Mouse (Mus musculus) embryonic facial prominence, embryonic 13.5 days (tissue): Measurements from ENCODE around the gene Msh5. TPM values are rescaled to one million over a fixed set of nuclear protein-coding genes. Genes with fewer than 3 reads are reported as not detected.

ENCODE experiments used
- ATAC-seq: fragments of 200-750 bp; cut with Nextera tagmentation; 2 replicates; pipeline ENCODE4 v1.8.0; 2017; ENCODE audit warnings: low read depth; ENCODE audit not compliant: insufficient number of reproducible peaks, insufficient read depth, low FRiP score, low TSS enrichment
- H3K27ac ChIP-seq: fragments of 300-500 bp; sonication (generic); 2 replicates; pipeline ENCODE4 v1.5.1; 2015; ENCODE audit warnings: moderate library complexity, mild to moderate bottlenecking, inconsistent platforms
- H3K27me3 ChIP-seq: fragments of 300-500 bp; sonication (generic); 2 replicates; pipeline ENCODE4 v1.6.1; 2015; ENCODE audit warnings: mild to moderate bottlenecking, inconsistent platforms
- H3K36me3 ChIP-seq: fragments of 300-500 bp; sonication (generic); 2 replicates; pipeline ENCODE4 v1.6.1; 2015; ENCODE audit warnings: mild to moderate bottlenecking, inconsistent platforms
- H3K4me1 ChIP-seq: fragments of 300-500 bp; sonication (generic); 2 replicates; pipeline ENCODE4 v1.6.1; 2015; ENCODE audit warnings: inconsistent platforms
- H3K4me2 ChIP-seq: fragments of 300-500 bp; sonication (generic); 2 replicates; pipeline ENCODE4 v1.6.1; 2015; ENCODE audit warnings: moderate library complexity, mild to moderate bottlenecking, inconsistent platforms
- H3K4me3 ChIP-seq: fragments of 300-500 bp; sonication (generic); 2 replicates; pipeline ENCODE4 v1.5.1; 2015; ENCODE audit warnings: mild to moderate bottlenecking, inconsistent platforms
- H3K9ac ChIP-seq: fragments of 300-500 bp; sonication (generic); 2 replicates; pipeline ENCODE4 v1.6.1; 2015; ENCODE audit warnings: mild to moderate bottlenecking, inconsistent platforms
- H3K9me3 ChIP-seq: fragments of 300-500 bp; sonication (generic); 2 replicates; pipeline ENCODE4 v1.6.1; 2016; ENCODE audit warnings: inconsistent platforms
- WGBS: fragments of 180-500 bp; shearing (Covaris S2); methylation state at CpG from one replicate; pipeline ENCODE4 v1.1.7; 2015; ENCODE audit warnings: mixed read lengths; 5-methylcytosine and 5-hydroxymethylcytosine counted together
- polyA plus RNA-seq: library from polyadenylated mRNA; unstranded; fragments of >200 nt; fragmentation: Nextera tagmentation; extraction: Ambion mirVana; gene quantifications from 2 replicates; pipeline ENCODE4 v1.2.1, GENCODE M21; 2015

The Msh5 gene
- polyA plus RNA-seq, 1 experiment from 2014 or later = 3.5 TPM

- 78% methylated on average over 12 of the region's 12 CpGs for WGBS
- H3K9ac ChIP-seq = peak overlapping the region; percentile 89
- peak overlapping the region; percentile 67 for H3K4me3 ChIP-seq
These were observed 5.8 kb upstream of the Msh5 start for GRCm38 (mm10) chr17:35052271-35052798.

GRCm38 (mm10) chr17:35051156-35052086 lies 4.9 kb upstream of the Msh5 start:
- 0 out of 2 replicates have a peak, but pooled peaks have one; percentile 9 for ATAC-seq
- no peaks in the 10 kb centered on the region for H3K27me3 ChIP-seq
- H3K36me3 ChIP-seq = peaks cover 41% of the 10 kb centered on the region
- peaks cover 47% of the 10 kb centered on the region for H3K4me1 ChIP-seq
- peak overlapping the region; percentile 99 for H3K27ac ChIP-seq
- peak overlapping the region; percentile 92 for H3K4me2 ChIP-seq
- WGBS = 2% methylated on average over 21 of the region's 21 CpGs
- peak overlapping the region; percentile 67 for H3K4me3 ChIP-seq
- H3K9ac ChIP-seq = peak overlapping the region; percentile 89
- H3K9me3 ChIP-seq = no peaks in the 10 kb centered on the region

More at GRCm38 (mm10) chr17:35052271-35052798, 5.8 kb upstream of the Msh5 start:
- Histone ChIP-seq H3K9me3 (no peaks in the 10 kb centered on the region), H3K4me1 (peaks cover 41% of the 10 kb centered on the region), H3K4me2 (peak overlapping the region; percentile 92), H3K27me3 (no peaks in the 10 kb centered on the region), H3K27ac (peak overlapping the region; percentile 99), H3K36me3 (peaks cover 48% of the 10 kb centered on the region)
- ATAC-seq = no peak

GRCm38 (mm10) chr17:35050126-35050750 lies 3.7 kb upstream of the Msh5 start:
- Histone ChIP-seq H3K4me1 (peaks cover 57% of the 10 kb centered on the region), H3K27ac (peak overlapping the region; percentile 99), H3K36me3 (peaks cover 29% of the 10 kb centered on the region), H3K27me3 (no peaks in the 10 kb centered on the region), H3K9me3 (no peaks in the 10 kb centered on the region), H3K4me2 (peak overlapping the region; percentile 92), H3K4me3 (peak overlapping the region; percentile 67), H3K9ac (peak overlapping the region; percentile 89)
- ATAC-seq = no peak
- WGBS = 0% methylated on average over 27 of the region's 27 CpGs

GRCm38 (mm10) chr17:35049561-35050016 lies 3.0 kb upstream of the Msh5 start, which contains the start of gene Clic1:
Clic1 (plus strand) TSS chr17:35049966.
- WGBS = 3% methylated on average over 11 of the region's 11 CpGs
- Histone ChIP-seq H3K9ac (peak within 1 kb of the TSS; percentile 89), H3K36me3 (peaks cover 24% of the 10 kb centered on the region), H3K9me3 (no peaks in the 10 kb centered on the region), H3K27me3 (no peaks in the 10 kb centered on the region), H3K4me1 (peaks cover 59% of the 10 kb centered on the region), H3K4me3 (peak within 1 kb of the TSS; percentile 67), H3K27ac (peak within 1 kb of the TSS; percentile 99), H3K4me2 (peak within 1 kb of the TSS; percentile 92)
- peak; percentile 32; the same call in 1 of the 2 replicates for ATAC-seq

GRCm38 (mm10) chr17:35048932-35049440 lies 2.4 kb upstream of the Msh5 start:
- H3K4me1 ChIP-seq = peaks cover 59% of the 10 kb centered on the region
- H3K27me3 ChIP-seq = no peaks in the 10 kb centered on the region
- H3K9ac ChIP-seq = peak overlapping the region; percentile 89; the same call in 1 of the 2 replicates
- no peak overlapping the region for H3K4me3 ChIP-seq
- H3K27ac ChIP-seq = peak overlapping the region; percentile 99
- H3K4me2 ChIP-seq = peak overlapping the region; percentile 92
- H3K36me3 ChIP-seq = peaks cover 18% of the 10 kb centered on the region
- no peak for ATAC-seq
- H3K9me3 ChIP-seq = no peaks in the 10 kb centered on the region
- 70% methylated on average over 5 of the region's 5 CpGs for WGBS

- Histone ChIP-seq H3K4me1 (peaks cover 59% of the 10 kb centered on the region), H3K4me3 (no peak overlapping the region; the same call in 1 of the 2 replicates), H3K27ac (peak overlapping the region; percentile 99), H3K9ac (no peak overlapping the region), H3K9me3 (no peaks in the 10 kb centered on the region), H3K27me3 (no peaks in the 10 kb centered on the region), H3K36me3 (peaks cover 12% of the 10 kb centered on the region), H3K4me2 (peak overlapping the region; percentile 22)
- no peak for ATAC-seq
- WGBS = 40% methylated on average over 11 of the region's 11 CpGs
These were observed 1.8 kb upstream of the Msh5 start for GRCm38 (mm10) chr17:35048149-35048931.

GRCm38 (mm10) chr17:35047688-35048087 lies 1.1 kb upstream of the Msh5 start:
- peaks cover 56% of the 10 kb centered on the region for H3K4me1 ChIP-seq
- H3K36me3 ChIP-seq = peaks cover 5% of the 10 kb centered on the region
- no peak overlapping the region for H3K4me2 ChIP-seq
- no peaks in the 10 kb centered on the region for H3K27me3 ChIP-seq
- ATAC-seq = no peak
- H3K9ac ChIP-seq = no peak overlapping the region
- H3K9me3 ChIP-seq = no peaks in the 10 kb centered on the region
- no peak overlapping the region for H3K4me3 ChIP-seq
- 62% methylated on average over 1 of the region's 1 CpGs for WGBS
- peak overlapping the region; percentile 99 for H3K27ac ChIP-seq

GRCm38 (mm10) chr17:35045807-35046680 lies 501 bp downstream of the Msh5 start:
- Histone ChIP-seq H3K27ac (peak overlapping the region; percentile 86), H3K9ac (peak overlapping the region; percentile 89), H3K27me3 (no peaks in the 10 kb centered on the region), H3K4me1 (peaks cover 44% of the 10 kb centered on the region), H3K9me3 (no peaks in the 10 kb centered on the region), H3K4me2 (peak overlapping the region; percentile 95), H3K36me3 (no peaks in the 10 kb centered on the region), H3K4me3 (peak overlapping the region; percentile 55)
- WGBS = 6% methylated on average over 39 of the region's 48 CpGs
- peak; percentile 69 for ATAC-seq

GRCm38 (mm10) chr17:35044904-35045806 lies 1.4 kb downstream of the Msh5 start:
- 82% methylated on average over 7 of the region's 7 CpGs for WGBS

More at GRCm38 (mm10) chr17:35044904-35045806, 1.4 kb downstream of the Msh5 start:
- Histone ChIP-seq H3K27ac (0 out of 2 replicates have a peak overlapping the region, but pooled peaks have one; percentile 86), H3K9me3 (no peaks in the 10 kb centered on the region), H3K4me3 (peak overlapping the region; percentile 55), H3K4me2 (peak overlapping the region; percentile 95), H3K4me1 (peaks cover 44% of the 10 kb centered on the region), H3K27me3 (no peaks in the 10 kb centered on the region), H3K36me3 (no peaks in the 10 kb centered on the region), H3K9ac (no peak overlapping the region; the same call in 1 of the 2 replicates)
- ATAC-seq = no peak
